Mouse (Mus musculus) v-Abl transformed pro-B cells (cell line): ENCODE data around the gene Ptges3.

Experiments
- in situ Hi-C, 2 experiments: fragments of 400-800 bp; cut with MboI; formaldehyde crosslinking; loops; one replicate each; pipeline ENCODE4 v1.15.1; 2025; ENCODE audit not compliant: unreplicated experiment in 2 of 2

The Ptges3 gene

DNA sequence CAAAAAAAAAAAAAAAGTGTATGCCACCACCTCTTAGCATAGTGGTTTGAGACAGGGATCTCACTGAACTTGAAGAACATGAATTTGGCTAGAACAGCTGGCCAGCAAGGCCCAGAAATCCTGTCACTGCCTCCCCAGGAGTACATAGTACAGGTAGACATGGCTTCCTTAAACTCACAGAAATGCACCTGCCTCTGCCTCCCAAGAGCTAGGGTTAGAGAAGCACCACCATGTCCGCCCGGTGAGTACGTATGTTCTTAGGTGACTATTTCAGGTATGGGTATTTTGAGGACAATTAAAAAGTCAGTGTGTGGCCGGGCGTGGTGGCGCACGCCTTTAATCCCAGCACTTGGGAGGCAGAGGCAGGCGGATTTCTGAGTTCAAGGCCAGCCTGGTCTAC lies 5.8 kb upstream of the Ptges3 start:
- in situ Hi-C loops: no loop called here

DNA sequence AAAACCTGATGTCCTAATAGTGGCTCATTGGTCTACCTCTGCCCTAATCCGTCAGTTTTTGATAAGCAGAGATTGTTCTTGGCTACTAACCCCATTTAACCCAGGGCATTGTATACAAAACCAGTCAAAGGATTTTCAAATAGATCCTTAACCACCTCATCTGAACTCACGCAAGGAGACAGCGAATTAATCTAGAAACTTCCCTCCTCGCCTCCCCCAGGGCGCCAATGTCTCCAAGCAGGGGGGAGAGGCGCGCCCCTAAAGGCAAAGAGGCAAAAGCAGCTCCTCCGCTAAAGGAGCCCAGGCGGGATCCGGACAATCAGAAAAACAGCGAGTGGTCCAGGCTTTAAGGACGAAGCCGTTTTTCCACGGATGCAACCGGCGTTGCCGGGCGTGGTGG lies 570 bp upstream of the Ptges3 start:
- in situ Hi-C loops: no loop called here

DNA sequence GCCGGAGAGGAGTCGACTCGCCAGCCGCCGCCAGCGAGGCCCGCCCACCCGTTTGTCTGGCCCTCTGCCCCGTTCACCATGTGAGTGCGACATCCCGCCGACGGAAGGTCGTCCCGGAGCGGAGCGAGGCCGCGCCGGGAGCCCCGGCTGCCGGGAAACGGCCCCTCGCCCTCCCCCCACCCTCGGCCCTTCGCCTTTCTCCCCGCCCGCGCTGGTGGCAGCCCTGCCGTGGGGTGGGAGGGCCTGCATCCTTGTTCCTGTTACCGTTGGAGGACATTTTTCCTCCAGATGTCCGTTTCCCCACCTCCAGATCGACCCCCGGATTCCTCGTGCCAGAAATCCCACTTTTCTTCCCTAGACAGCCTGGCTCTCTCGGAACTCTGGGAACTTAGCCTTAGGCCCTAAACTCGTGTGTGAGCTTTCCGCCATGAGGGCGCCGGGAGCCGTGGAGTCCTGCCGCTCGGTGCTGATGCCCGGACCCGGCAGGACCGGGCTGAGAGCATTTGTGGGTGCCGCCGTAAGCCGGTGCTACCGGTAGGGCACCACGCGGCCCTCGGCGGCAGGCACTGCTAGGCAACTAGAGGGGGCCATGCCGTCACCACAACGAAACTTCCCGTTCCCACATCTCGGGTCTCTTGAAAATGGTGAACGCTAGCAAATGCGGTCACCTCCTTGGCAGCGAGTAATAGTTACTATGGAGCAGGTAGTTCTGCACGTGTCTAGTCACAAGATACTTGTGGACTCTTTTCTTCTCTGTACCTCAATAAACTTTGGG lies 640 bp downstream of the Ptges3 start:
- in situ Hi-C loops: no loop called here

DNA sequence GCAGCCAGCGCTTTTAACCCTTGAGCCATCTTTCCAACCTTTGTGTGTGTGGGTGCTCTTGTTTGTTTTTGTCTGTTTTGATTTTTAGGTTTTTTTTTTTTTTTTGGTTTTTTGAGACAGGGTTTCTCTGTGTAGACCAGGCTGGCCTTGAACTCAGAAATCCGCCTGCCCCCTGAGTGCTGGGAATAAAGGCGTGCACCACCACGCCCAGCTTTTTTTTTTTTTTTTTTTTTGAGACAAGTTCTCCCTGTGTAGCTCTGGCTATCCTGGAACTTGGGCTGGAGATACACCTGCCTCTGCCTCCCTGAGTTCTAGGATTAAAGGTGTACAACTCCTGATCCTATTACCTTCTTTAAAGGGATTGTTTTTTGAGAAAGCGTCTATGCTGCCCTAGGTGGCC lies 2.4 kb downstream of the Ptges3 start:
- in situ Hi-C loops: no loop called here

DNA sequence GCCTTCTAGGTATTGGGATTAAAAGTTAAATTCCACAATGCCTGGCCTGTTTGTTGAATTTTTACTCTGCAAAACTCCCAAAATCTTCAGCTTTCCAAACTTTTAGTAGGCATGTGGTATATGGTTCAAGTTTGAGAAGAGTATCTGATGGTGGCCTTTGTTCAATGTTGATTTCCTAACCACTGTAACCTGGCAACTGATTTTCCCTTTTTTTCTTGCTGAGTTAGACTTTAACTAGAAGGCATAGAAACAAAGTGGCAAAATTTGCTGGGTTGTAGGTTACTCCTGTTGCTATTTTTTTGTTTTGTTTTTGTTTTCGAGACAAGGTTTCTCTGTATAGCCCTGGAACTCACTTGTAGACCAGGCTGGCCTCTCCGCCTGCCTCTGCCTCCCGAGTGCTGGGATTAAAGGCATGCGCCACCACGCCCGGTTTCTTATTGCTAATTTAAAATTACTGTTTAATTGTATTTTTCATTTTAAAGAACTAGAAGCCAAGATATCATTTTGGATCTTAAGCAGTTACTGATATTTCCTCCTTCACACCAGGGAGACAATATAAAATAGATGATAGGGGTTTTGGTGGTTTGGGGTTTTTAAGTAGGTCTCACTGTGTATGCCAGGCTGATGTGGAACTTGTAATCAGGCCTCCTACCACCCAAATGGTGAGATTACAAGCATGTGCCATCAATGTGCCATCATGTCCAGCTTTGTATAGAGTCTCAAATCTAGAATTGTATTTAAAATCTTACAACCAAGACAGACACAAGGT lies 3.7 kb downstream of the Ptges3 start:
- in situ Hi-C loops: no loop called here

DNA sequence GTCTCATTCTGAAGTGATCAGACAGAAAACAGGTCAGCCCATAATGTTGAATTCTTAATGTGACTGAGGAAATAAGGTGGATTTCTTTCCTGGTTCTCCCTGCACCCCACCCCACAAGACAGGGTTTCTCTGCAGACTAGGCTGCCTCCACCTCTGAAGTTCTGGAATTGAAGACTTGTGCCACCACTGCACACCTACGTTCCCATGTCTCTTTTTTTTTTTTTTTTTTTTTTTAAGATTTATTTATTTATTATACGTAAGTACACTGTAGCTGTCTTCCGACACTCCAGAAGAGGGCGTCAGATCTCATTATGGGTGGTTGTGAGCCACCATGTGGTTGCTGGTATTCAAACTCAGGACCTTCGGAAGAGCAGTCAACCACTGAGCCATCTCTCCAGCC lies 7.3 kb downstream of the Ptges3 start:
- in situ Hi-C loops: no loop called here

DNA sequence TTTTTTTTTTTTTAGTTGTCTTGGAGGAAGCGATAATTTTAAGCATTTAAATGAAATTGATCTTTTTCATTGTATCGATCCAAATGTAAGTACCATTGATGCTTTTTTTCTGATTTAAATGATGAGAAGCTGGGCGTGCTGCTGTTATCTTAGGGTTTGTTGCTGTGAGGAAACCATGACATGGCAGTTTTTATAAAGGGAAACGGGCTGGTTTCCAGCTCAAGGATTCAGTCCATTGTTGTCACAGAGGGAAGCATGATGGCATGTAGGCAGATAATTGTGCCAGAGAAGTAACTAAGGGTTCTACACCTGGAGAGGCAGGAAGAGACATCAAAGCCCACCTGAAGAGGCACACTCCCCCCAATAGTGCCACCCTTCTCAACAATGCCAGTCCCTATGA lies 10.4 kb downstream of the Ptges3 start:
- in situ Hi-C loops: no loop called here

DNA sequence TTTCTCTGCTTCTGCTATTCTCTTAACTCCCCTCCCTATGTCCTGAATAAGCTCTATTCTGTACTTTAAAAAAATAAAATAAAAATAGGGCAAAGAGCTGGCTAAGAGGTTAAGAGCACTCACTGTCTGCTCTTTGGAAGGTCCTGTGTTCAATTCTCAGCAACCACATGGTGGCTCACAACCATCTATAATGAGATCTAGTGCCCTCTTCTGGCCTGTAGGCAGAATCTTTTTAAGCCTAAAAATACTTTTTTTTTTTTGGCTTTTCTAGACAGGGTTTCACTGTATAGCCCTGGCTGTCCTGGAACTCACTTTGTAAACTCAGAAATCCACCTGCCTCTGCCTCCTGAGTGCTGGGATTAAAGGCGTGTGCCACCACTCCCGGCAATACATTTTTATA lies 11.7 kb downstream of the Ptges3 start:
- in situ Hi-C loops: loop anchor here (5.0 to 10.0 kb wide), 2 partner anchors 43 to 46 kb away; no protein-coding TSS in a partner anchor

DNA sequence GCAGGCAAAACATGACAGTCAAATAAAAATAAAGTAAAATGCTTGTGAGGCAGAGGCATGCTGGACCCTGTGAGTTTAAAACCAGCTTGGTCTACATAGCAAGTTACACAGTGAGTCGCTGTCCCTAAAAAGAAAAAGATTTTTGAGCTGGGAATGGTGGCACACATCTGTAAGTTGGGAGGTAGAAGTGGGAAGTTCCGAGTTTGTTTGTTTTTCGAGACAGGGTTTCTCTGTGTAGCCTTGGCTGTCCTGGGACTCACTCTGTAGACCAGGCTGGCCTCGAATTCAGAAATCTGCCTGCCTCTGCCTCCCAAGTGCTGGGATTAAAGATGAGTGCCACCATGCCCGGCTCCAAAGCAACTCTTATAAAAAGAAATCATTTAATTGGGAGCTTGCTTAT lies 19.5 kb downstream of the Ptges3 start:
- in situ Hi-C loops: loop anchor here in 1 of 2 experiments (10.0 kb wide), 1 partner anchor 53 kb away; no protein-coding TSS in a partner anchor

DNA sequence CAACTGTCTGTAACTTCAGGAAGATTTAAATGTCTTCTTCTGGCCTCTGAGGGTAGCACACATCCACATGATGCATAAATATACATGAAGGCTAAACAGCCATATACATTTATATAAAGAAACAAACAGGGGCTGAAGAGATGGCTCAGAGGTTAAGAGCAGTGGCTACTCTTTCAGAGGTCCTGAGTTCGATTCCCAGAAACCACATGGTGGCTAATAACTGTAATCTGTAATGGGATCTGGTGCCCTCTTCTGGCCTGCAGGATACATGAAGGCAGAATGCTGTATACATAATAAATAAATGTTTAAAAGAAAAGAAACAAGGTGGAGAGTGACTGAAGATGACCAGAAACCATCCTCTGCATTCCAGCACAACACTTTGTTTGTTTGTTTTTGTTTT lies 21.7 kb downstream of the Ptges3 start:
- in situ Hi-C loops: loop anchor here in 1 of 2 experiments (5.0 kb wide), 1 partner anchor 123 kb away; no protein-coding TSS in a partner anchor

DNA sequence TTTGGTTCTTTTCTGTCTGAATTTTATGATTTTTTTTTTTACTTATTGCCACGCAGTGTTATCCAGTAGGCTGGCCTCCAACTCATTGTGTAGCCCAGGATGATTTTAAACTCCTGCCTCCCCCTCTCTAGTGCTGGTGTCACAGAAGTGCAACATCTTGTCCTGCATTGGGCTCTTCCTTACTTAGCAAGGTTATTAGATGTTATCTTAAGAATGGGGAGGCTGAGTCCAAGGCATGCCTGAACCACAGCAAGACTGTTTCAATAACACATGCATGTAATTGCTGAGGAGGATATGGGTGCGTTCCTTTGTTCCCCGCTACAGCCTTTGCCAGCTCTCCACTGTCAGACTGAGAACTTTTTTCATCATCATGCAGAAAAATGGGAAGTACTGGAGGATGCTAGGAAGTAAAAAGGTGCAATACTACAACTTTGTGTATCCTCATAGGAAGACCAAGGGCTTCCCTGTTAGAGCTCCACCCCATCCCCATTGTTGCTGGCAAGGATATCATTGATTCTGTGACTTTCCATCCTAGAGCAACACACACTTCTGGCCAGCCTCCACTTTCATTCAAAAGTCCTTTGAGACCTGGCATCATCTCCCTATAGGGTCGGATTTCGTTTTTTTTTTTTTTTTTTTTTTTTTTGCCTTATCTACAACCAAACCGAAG lies 23.2 kb downstream of the Ptges3 start:
- in situ Hi-C loops: loop anchor here in 1 of 2 experiments (5.0 kb wide), 1 partner anchor 125 kb away; no protein-coding TSS in a partner anchor

DNA sequence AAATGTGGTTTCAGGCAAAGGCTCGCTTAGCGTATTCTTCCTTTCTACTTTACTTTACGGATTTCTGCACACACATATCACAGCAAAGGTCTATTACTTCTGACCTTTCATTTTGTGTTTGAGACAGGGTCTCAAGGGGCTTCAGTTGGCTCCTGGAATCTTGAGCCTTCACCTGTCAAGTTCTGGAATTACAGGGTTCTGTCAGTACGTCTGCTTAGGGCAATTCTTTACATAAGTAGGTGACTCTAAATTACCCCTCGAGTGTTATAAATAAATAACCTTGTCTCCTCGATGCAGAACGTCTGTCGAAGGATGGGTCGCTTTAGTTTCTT lies 23.7 kb downstream of the Ptges3 start:
- in situ Hi-C loops: loop anchor here in 1 of 2 experiments (5.0 kb wide), 1 partner anchor 125 kb away; no protein-coding TSS in a partner anchor

DNA sequence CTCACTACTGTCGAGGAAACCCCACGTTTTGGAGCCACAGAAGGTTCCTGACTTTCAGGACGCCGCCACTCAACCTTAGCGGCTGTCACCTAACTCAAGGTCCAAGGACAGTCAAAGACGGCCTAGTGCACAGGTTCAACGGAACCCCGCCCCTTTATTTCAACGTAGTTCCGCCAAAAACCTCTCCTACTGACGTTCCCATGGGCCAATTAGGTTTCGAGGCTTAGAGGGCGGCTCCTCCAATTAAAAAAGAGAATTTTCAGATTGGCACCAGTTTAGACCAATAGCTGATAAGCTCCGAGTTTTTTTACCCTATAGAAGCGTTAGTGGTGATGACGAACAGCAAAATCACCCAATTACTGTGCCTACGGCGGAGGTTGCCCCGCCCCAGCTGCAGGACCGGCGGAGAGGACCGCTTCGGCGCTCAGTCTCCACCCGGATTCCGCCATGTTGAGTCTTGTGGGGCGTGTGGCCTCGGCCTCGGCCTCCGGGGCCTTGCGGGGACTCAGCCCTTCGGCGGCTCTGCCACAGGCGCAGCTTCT lies 24.2 kb downstream of the Ptges3 start, which contains the start of gene Atp5b:
TSS of gene Atp5b (plus strand) at position 394 of the 542 bp plus-strand sequence.
- in situ Hi-C loops: loop anchor here in 1 of 2 experiments (5.0 kb wide), 1 partner anchor 126 kb away; no protein-coding TSS in a partner anchor

DNA sequence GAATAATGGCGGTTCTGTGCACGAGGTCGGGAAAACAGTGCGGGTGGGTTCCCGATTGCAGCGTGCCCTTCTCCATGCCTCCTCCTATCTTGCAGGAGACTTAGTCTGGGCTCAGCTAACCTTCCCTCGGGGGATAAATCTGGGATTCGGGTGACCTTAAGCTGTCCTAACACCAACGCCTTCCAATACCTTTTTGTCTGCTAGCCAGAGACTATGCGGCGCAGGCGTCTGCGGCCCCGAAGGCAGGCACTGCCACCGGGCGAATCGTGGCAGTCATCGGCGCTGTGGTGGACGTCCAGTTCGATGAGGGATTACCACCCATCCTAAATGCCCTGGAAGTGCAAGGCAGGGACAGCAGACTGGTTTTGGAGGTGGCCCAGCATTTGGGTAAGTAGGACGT lies 24.9 kb downstream of the Ptges3 start:
- in situ Hi-C loops: loop anchor here in 1 of 2 experiments (5.0 kb wide), 1 partner anchor 126 kb away; no protein-coding TSS in a partner anchor

DNA sequence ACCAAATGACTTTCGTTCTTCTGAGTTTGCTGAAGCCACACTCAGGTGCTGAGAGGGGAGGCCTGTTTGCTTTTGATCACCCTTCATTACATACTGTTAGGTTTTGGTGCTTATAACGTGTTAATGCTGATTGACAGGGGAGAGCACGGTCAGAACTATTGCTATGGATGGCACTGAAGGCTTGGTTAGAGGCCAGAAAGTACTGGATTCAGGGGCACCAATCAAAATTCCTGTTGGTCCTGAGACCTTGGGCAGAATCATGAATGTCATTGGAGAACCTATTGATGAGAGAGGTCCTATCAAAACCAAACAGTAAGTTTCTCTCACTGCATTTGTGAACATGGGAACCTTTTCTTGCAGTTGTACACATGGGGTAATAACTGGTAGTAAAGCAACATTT lies 25.4 kb downstream of the Ptges3 start:
- in situ Hi-C loops: loop anchor here in 1 of 2 experiments (5.0 kb wide), 1 partner anchor 127 kb away; no protein-coding TSS in a partner anchor

DNA sequence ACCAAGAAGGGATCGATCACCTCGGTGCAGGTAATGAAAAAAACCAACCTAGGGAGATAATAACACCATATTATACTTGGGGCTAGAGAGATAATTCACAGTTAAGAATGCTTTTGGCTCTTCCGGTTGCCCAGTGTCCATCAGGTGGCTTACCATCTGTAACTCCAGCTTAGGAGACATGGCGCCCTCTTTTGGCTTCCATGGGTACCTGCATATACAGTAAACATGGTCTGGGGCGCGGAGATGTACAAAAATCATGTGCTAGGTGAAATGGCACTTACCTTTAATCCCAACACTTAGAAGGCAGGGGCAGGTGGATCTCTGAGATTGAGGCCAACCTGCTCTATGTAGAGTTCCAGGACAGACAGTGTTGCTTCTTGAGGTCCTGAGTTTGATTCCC lies 27.6 kb downstream of the Ptges3 start:
- in situ Hi-C loops: loop anchor here (5.0 kb wide), 3 partner anchors 36 to 129 kb away; no protein-coding TSS in a partner anchor

DNA sequence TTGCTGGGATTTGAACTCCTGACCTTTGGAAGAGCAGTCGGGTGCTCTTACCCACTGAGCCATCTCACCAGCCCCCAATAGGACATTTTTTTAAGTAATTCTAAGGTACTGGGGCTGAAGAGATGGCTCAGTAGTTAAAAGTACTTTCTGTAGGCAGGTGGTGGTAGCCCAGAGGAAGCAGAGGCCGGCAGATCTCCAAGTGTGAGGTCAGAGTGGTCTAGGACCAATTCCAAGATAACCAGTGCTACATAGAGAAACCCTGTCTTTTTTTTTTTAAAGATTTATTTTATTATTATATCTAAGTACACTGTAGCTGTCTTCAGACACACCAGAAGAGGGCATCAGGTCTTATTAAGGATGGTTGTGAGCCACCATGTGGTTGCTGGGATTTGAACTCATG lies 28.5 kb downstream of the Ptges3 start:
- in situ Hi-C loops: loop anchor here (5.0 kb wide), 3 partner anchors 35 to 130 kb away; no protein-coding TSS in a partner anchor

DNA sequence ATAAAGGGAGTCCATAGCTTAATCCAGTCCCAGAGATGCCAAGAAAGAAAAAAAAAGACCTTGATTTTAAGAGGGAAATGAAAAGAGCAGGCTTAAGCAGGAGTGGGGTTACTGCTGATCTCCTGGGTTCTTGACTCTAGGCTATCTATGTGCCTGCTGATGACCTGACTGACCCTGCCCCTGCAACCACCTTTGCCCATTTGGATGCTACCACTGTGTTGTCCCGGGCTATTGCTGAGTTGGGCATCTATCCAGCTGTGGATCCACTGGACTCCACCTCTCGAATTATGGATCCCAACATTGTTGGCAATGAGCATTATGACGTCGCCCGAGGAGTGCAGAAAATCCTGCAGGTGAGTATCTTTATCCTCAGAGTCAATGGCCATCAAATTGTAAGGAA lies 29.4 kb downstream of the Ptges3 start:
- in situ Hi-C loops: loop anchor here (5.0 kb wide), 3 partner anchors 34 to 131 kb away; no protein-coding TSS in a partner anchor

DNA sequence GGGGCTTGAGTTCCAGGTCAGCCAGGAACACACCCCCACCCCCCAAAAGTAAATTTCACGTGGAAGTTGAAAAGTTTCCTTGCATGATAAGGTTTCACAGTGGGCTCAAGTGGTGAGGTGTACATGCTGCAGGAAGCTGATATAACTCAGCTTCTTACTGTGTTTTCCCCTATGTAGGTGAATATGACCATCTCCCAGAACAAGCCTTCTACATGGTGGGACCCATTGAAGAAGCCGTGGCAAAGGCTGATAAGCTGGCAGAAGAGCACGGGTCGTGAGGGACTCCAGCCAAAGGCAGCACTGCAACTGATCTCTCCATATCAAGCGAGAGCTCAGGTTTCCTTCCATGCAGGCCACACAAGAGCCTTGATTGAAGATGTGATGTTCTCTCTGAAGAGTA lies 31.1 kb downstream of the Ptges3 start:
- in situ Hi-C loops: loop anchor here (5.0 to 10.0 kb wide), 4 partner anchors 32 to 655 kb away; partner anchors contain the start of genes Dgka (in 1 of the 2) and Pym1 (in 1 of the 2)
